Mouse (Mus musculus): ENCODE measurements around the gene Bicd2. TPM values are rescaled to one million over a fixed set of nuclear protein-coding genes. Genes with fewer than 3 reads are reported as not detected.
A peak's percentile ranks its signal among the peaks of the same experiment; 100 is the strongest.

The Bicd2 gene
- total and polyA plus RNA-seq, 2 experiments = 7.6 to 8.7 TPM

DNA sequence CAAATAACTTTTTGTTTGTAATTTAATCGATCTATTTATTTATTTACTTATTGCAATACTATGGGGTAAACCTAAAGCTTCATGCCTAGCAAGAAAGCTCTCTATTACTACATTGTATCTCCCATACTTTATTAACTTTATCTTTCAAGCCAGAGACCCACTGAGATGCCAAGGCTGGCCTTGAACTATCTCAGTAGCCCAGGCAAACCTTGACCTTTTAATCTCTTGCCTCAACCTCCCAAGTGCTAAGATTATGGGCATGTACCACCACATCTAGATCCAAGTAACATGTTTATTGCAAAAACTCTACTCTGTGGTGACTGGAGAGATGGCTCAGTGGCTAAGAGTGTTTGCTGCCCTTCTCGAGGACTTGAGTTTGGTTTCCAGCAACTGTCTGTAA is 8.1 kb upstream of the Bicd2 start:
- H3K4me3 ChIP-seq (ENCODE audit: insufficient read depth, low read depth, low read length) = no peak overlapping the region
- H3K9ac ChIP-seq (ENCODE audit: low read depth, low read length) = no peak overlapping the region
- TF ChIP-seq POLR2A (IDR thresholded peaks at IDR 0.05; ENCODE audit: extremely low read depth, insufficient read depth, low read length) (no peak), CTCF (IDR thresholded peaks at IDR 0.05; ENCODE audit: low read depth, low read length) (no peak)
- 69% methylated on average over 2 of the region's 2 CpGs for WGBS
- H3K4me1 ChIP-seq (ENCODE audit: control insufficient read depth, insufficient read depth, low read length) = no peaks in the 10 kb centered on the region
- H3K27ac ChIP-seq (replicated peaks; ENCODE audit: insufficient read depth, low read depth, low read length) = no peak overlapping the region
- no peaks in the 10 kb centered on the region for H3K79me2 ChIP-seq (ENCODE audit: control insufficient read depth, insufficient read depth, low read length)
- no peaks in the 10 kb centered on the region for H3K27me3 ChIP-seq (ENCODE audit: control insufficient read depth, insufficient read depth, low read length)
- DNase-seq (ENCODE audit: extremely low read depth, low read depth, low spot score) = no peak
- H3K36me3 ChIP-seq (ENCODE audit: control insufficient read depth, insufficient read depth, low read length) = no peaks in the 10 kb centered on the region

- no peaks in the 10 kb centered on the region for H3K4me1 ChIP-seq (ENCODE audit: control insufficient read depth, insufficient read depth, low read length)
- no peaks in the 10 kb centered on the region for H3K36me3 ChIP-seq (ENCODE audit: control insufficient read depth, insufficient read depth, low read length)
- H3K27ac ChIP-seq (replicated peaks; ENCODE audit: insufficient read depth, low read depth, low read length) = no peak overlapping the region
- no peak for DNase-seq (ENCODE audit: extremely low read depth, low read depth, low spot score)
- WGBS = 90% methylated on average over 12 of the region's 12 CpGs
- no peak overlapping the region for H3K9ac ChIP-seq (ENCODE audit: low read depth, low read length)
- no peaks in the 10 kb centered on the region for H3K79me2 ChIP-seq (ENCODE audit: control insufficient read depth, insufficient read depth, low read length)
- TF ChIP-seq POLR2A (IDR thresholded peaks at IDR 0.05; ENCODE audit: extremely low read depth, insufficient read depth, low read length) = no peak
- TF ChIP-seq CTCF (IDR thresholded peaks at IDR 0.05; ENCODE audit: low read depth, low read length) = no peak
- no peaks in the 10 kb centered on the region for H3K27me3 ChIP-seq (ENCODE audit: control insufficient read depth, insufficient read depth, low read length)
- no peak overlapping the region for H3K4me3 ChIP-seq (ENCODE audit: insufficient read depth, low read depth, low read length)
Measured at GRCm38 (mm10) chr13:49335077-49335982, 6.1 kb upstream of the Bicd2 start.

DNA sequence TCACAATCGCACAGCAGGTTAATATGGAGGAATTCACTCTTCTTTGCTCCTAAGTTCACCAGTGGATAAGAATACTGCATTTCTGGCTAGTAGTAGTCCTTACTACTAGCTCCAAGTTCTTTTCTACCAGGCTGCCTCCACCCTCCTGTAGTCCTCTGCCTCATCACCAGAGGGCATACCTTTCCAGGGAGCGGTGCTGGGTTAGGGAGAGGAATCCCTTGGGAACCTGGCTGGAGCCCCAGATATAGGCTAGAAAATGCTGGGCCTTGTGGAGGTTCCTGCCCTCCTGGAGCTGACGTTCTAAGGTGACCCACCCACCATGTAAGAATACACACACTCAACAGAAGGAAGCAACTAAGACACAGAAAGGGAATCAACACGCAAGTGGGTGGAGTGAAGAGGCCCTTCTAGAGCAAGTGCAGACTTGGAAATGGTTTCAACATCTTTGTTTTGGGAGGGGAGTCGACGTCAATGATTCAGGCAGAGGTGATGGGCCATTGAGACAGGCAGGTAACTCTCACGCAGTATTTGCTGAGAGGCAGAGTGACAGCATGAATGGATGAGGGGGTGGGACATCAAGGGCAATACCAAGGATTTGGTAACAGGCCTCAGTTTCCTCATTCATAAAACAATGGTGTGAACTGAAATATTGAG is 2.4 kb upstream of the Bicd2 start:
- Histone ChIP-seq H3K27me3 (ENCODE audit: control insufficient read depth, insufficient read depth, low read length) (no peaks in the 10 kb centered on the region), H3K9ac (ENCODE audit: low read depth, low read length) (no peak overlapping the region), H3K4me3 (ENCODE audit: insufficient read depth, low read depth, low read length) (no peak overlapping the region; the same call in 1 of the 2 replicates), H3K27ac (replicated peaks; ENCODE audit: insufficient read depth, low read depth, low read length) (no peak overlapping the region), H3K36me3 (ENCODE audit: control insufficient read depth, insufficient read depth, low read length) (no peaks in the 10 kb centered on the region), H3K79me2 (ENCODE audit: control insufficient read depth, insufficient read depth, low read length) (peaks cover 18% of the 10 kb centered on the region), H3K4me1 (ENCODE audit: control insufficient read depth, insufficient read depth, low read length) (peaks cover 7% of the 10 kb centered on the region)
- DNase-seq (ENCODE audit: extremely low read depth, low read depth, low spot score) = peak; percentile 23
- TF ChIP-seq CTCF (IDR thresholded peaks at IDR 0.05; ENCODE audit: low read depth, low read length) (peak; percentile 85), POLR2A (IDR thresholded peaks at IDR 0.05; ENCODE audit: extremely low read depth, insufficient read depth, low read length) (no peak)
- 68% methylated on average over 7 of the region's 7 CpGs for WGBS

DNA sequence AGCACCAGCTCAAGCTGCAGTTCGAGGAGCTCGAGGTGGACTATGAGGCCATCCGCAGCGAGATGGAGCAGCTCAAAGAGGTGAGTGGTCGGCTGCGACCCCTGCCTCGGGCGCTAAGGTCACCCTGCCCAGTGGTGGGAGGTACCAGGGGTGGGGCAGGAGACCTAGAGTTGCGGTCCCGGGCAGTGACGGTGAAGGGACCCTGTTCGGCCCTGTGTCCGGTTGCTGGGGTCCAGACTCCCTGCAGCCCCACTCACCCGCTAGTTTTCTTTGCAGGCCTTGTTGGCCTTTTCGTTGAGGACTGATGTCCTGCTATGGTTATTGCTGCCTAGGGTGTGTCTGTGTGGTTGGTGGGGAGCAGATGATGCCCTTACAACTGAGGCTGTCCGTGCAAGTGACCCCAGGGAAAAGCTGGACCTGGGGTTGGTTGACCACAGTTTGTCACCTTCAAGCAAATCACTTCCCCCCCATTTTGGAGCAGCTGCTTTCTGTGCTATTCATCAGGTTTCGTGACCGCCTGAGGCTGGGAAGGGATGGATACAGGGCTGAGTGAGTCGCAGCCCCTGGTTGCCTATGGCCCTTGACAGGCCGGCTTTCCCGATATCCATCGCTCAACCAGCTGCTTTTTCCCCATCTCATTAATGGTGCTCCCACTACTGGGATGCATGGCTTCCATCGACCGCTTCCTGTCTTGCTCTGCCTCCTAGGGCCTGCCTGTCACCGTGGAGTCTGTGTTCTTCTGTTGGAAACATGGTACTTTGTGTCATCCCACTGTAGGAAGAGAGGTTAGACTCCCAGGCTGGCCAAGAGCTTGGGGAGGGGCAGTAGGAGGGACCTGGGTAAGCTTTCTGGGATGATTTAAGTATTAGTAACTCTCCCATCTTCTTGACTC is 692 bp downstream of the Bicd2 start:
- WGBS = 16% methylated on average over 25 of the region's 25 CpGs
- DNase-seq (ENCODE audit: extremely low read depth, low read depth, low spot score) = no peak
- H3K36me3 ChIP-seq (ENCODE audit: control insufficient read depth, insufficient read depth, low read length) = no peaks in the 10 kb centered on the region
- peaks cover 42% of the 10 kb centered on the region for H3K79me2 ChIP-seq (ENCODE audit: control insufficient read depth, insufficient read depth, low read length)
- TF ChIP-seq POLR2A (IDR thresholded peaks at IDR 0.05; ENCODE audit: extremely low read depth, insufficient read depth, low read length) = no peak
- TF ChIP-seq CTCF (IDR thresholded peaks at IDR 0.05; ENCODE audit: low read depth, low read length) = no peak
- no peak overlapping the region for H3K27ac ChIP-seq (replicated peaks; ENCODE audit: insufficient read depth, low read depth, low read length)
- H3K27me3 ChIP-seq (ENCODE audit: control insufficient read depth, insufficient read depth, low read length) = no peaks in the 10 kb centered on the region
- H3K4me1 ChIP-seq (ENCODE audit: control insufficient read depth, insufficient read depth, low read length) = peaks cover 10% of the 10 kb centered on the region
- peak overlapping the region; percentile 91 for H3K4me3 ChIP-seq (ENCODE audit: insufficient read depth, low read depth, low read length)
- H3K9ac ChIP-seq (ENCODE audit: low read depth, low read length) = peak overlapping the region; percentile 87

GRCm38 (mm10) chr13:49342723-49343100 is 1.3 kb downstream of the Bicd2 start:
- H3K79me2 ChIP-seq (ENCODE audit: control insufficient read depth, insufficient read depth, low read length) = peaks cover 47% of the 10 kb centered on the region
- no peak for DNase-seq (ENCODE audit: extremely low read depth, low read depth, low spot score)
- H3K9ac ChIP-seq (ENCODE audit: low read depth, low read length) = no peak overlapping the region
- H3K27ac ChIP-seq (replicated peaks; ENCODE audit: insufficient read depth, low read depth, low read length) = no peak overlapping the region
- no peaks in the 10 kb centered on the region for H3K36me3 ChIP-seq (ENCODE audit: control insufficient read depth, insufficient read depth, low read length)
- peak overlapping the region; percentile 91 for H3K4me3 ChIP-seq (ENCODE audit: insufficient read depth, low read depth, low read length)
- H3K4me1 ChIP-seq (ENCODE audit: control insufficient read depth, insufficient read depth, low read length) = peaks cover 10% of the 10 kb centered on the region
- H3K27me3 ChIP-seq (ENCODE audit: control insufficient read depth, insufficient read depth, low read length) = no peaks in the 10 kb centered on the region
- no peak for TF ChIP-seq CTCF (IDR thresholded peaks at IDR 0.05; ENCODE audit: low read depth, low read length)
- no peak for TF ChIP-seq POLR2A (IDR thresholded peaks at IDR 0.05; ENCODE audit: extremely low read depth, insufficient read depth, low read length)

Data from liver, adult 2 months (tissue).